Mouse (Mus musculus): Measurements from ENCODE around the gene Syngap1. TPM values are rescaled to one million over a fixed set of nuclear protein-coding genes. Genes with fewer than 3 reads are reported as not detected.

Syngap1 gene
- total RNA-seq, 1 experiment from 2014 or later: 3.9 TPM

DNA sequence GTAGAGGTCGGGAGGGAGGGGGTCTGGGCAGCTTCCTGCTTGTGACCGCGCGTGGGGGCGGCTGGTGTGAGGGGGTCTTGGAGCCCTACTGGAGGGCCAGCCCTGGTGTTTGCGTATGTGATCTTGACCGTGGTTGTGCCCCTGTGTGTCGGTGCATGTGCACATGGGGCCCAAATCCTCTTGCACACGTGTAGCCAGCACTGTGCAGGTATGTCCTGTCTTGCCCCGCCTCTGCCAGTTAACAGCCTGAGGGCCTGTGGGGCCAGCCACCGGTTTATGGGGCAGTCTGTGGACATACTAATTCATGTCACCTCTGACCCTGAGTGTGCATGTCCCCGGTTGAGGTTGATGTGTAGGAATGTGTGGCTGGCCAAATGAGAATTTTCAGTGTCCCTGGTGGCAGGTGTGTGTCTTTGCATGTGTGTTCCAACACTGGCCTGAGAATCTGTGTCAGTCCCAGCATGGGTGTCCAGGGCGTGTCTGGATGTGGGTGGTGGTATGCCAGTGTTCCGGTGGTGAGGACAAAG, 8.1 kb downstream of the Syngap1 start:
- ATAC-seq (replicated peaks in 1 of 2; ENCODE audit: insufficient read depth in 1 of 2, low FRiP score in 2 of 2, low TSS enrichment in 1 of 2, low read depth in 1 of 2, poor library complexity in 2 of 2, severe bottlenecking in 2 of 2): peak; percentile 40 to 41; a peak in 3 of 4 replicates

DNA sequence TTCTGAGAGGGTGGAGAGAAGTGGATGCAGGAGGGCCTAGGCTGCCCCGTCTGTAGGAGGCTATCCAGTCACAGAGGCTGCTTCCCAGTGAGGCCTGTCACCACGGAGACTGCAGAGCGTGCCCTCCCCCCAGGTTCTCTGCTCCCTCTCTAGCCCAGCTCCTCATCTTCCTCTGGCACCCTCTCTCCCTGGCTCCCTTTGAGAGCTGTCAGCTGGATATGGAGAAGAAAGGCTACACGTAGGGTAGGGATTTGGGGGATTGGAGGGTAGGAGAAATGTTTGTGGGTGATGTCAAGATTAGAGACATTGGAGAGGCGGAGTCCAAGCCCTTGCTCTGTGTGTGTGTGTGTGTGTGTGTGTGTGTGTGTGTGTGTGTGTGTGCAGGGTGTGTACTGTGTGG, 8.8 kb downstream of the Syngap1 start:
- ATAC-seq (replicated peaks in 1 of 2; ENCODE audit: insufficient read depth in 1 of 2, low FRiP score in 2 of 2, low TSS enrichment in 1 of 2, low read depth in 1 of 2, poor library complexity in 2 of 2, severe bottlenecking in 2 of 2): no peak

DNA sequence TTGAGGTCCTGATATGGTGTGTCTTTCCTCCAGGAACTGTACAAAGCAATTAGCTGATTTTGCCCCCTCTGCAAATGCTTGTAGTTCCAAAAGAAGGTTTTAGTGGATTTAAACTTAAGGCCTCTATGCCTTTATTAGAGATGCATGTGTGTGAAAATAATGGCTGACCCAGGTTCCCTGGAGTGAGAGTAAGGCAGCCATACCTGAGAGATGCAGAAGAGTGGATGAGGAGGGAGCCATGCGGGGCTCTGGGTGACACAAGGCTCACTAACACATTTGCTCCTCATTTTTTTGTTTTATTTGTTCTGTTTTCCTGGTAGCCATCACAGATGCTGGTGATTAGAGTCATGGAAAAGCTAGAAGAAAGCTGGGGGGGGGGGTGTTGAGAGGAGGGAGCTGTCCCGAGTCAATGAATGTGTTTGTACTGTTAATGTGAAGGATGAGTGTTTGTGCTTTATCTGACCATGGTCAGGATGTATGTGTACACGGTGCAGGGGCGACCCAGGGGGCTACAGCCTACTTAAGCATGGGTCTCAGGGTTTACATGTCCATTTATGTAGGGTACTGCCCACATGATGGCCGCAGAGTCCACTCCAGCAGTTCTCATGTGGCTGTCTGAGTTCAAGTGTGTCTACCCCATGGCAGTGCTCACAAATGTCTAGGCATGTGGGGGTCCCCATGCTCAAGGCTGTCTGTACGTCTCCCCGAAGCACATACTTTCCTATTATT, 9.7 kb downstream of the Syngap1 start:
- no peak for ATAC-seq (replicated peaks in 1 of 2; ENCODE audit: insufficient read depth in 1 of 2, low FRiP score in 2 of 2, low TSS enrichment in 1 of 2, low read depth in 1 of 2, poor library complexity in 2 of 2, severe bottlenecking in 2 of 2)

DNA sequence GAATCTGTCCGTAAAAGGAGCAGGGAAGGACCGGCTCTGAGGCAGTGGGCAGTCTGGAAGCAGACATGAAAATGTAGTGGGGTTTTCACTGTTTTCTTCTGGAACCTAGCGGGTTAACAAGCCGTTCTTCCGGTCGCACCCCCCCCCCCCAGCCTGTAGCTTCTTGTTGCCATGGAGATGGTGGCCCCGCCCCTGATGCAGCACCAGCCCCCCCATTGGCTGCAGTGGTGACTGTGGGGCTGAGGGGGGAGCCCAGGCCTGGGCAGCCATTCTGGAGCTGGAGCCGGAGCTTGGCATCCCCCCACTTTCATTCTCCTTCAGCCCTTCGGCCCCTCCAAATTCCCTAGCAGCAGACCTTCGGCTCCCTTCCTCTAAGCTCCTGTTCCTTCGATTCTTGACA, 10.4 kb downstream of the Syngap1 start:
- ATAC-seq (replicated peaks in 1 of 2; ENCODE audit: insufficient read depth in 1 of 2, low FRiP score in 2 of 2, low TSS enrichment in 1 of 2, low read depth in 1 of 2, poor library complexity in 2 of 2, severe bottlenecking in 2 of 2): peak; percentile 54 to 58

DNA sequence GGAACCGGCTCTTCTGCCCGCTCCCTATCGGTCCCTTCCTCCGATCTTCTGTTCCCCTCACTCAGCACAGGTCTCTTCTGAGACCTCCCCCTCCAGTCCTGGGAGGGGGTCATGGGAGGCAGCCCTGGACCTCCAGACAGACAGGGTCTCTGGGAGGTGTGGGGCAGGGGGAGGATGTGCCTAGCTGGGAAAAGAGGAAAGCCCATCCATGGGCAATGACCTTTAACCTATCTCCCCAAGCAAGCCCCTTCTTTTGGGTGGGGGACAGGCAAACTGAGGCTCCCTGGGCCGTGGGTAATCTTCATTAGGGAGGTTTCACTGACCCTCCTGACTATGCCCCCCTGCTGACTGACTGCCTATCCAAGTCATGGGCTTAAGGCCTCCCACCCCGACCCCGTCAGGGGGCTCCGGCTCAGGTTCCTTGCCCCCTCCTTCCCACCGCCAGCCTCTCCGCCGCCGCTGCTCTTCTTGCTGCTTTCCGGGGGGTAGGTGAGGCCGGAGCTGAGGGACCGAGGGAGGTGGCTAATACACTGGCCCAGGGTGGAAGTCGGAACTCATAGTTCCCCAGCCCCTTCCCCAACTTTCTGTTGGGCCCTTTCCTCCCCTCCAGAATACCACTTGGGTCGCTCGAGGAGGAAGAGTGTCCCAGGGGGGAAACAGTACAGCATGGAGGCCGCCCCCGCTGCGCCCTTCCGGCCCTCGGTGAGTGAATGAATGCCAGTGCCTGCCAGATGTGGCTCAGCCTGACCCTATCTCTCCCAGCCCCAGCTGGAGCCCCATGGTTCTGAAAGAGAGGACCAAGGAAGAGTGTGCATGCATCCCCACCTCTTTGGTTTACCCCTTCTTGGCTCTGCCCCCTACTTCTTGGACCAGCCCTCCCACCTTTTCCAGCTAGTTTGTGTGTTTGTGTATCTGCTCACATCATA, 11.2 kb downstream of the Syngap1 start:
- ATAC-seq (replicated peaks in 1 of 2; ENCODE audit: insufficient read depth in 1 of 2, low FRiP score in 2 of 2, low TSS enrichment in 1 of 2, low read depth in 1 of 2, poor library complexity in 2 of 2, severe bottlenecking in 2 of 2): peak in 1 of 2 experiments; percentile 8; a peak in 1 of 4 replicates

DNA sequence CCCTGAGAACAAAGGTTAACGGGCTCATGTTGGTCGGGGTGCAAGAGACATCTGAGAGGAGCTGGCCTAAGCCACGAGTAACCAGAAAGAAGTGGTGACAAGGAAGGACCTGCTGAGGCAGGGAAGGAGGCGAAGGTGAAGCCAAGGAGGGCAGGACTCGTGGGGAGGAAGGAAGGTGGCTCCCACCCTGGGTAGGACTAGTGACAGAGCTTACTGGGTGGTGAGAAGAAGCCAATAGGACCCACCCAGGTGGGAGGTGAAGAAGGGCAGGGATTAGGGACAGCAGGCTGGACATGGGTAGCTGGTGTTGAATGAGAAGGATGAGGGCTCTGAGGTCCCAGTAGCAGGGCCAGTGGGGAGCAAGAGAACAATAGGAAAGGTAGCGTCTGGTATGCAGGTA, 12.1 kb downstream of the Syngap1 start:
- no peak for ATAC-seq (replicated peaks in 1 of 2; ENCODE audit: insufficient read depth in 1 of 2, low FRiP score in 2 of 2, low TSS enrichment in 1 of 2, low read depth in 1 of 2, poor library complexity in 2 of 2, severe bottlenecking in 2 of 2)

DNA sequence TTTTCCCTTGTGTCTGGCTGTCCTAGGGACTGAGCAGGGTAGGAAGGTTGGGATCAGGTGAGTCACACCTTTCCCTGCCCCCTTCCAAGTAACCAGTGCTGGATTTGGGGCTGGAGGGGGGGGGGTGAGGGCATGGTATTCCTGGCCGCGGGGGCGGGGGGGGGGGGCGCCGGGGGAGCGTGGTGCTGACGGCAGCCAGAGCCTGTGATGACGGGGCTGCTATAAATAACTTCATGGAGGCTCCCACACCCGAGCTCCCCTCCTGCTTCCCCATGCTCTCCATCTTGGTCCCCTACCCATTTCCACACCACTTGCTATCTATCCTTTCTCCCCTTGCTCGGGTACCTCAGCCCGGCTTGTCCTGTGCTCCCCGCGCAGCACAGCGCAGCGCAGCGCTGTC, 12.7 kb downstream of the Syngap1 start:
- no peak for ATAC-seq (replicated peaks in 1 of 2; ENCODE audit: insufficient read depth in 1 of 2, low FRiP score in 2 of 2, low TSS enrichment in 1 of 2, low read depth in 1 of 2, poor library complexity in 2 of 2, severe bottlenecking in 2 of 2)

DNA sequence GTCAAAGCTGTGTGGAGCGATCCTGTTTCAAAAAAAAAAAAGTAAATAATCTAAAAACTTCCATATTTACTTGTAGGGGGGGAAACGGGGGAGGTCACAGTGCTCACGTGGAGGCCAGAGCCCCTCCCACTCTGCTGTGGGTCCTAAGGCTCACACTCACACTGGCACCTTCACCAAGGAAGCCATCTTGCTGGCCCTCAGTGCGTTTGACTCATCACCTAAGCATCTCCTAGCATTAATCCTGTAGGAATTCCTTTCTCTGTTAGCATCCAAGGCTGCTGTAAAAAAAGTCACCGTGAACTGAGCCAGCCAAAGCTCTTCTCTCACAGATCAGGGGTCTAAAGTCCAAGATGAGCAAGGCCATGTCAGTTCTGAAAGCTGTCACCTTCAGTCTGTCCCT, 15.3 kb downstream of the Syngap1 start:
- ATAC-seq (replicated peaks in 1 of 2; ENCODE audit: insufficient read depth in 1 of 2, low FRiP score in 2 of 2, low TSS enrichment in 1 of 2, low read depth in 1 of 2, poor library complexity in 2 of 2, severe bottlenecking in 2 of 2): no peak

DNA sequence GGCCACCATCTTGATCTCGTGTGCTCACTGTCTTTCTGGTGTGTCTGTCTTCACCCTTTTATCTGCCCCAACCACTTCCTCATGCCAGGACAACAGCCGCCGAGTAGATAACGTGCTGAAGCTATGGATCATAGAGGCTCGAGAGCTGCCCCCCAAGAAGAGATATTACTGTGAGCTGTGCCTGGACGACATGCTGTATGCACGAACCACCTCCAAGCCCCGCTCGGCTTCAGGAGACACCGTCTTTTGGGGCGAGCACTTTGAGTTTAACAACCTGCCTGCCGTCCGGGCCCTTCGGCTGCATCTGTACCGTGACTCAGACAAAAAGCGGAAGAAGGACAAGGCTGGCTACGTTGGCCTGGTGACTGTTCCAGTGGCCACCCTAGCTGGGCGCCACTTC, 15.8 kb downstream of the Syngap1 start:
- ATAC-seq (replicated peaks in 1 of 2; ENCODE audit: insufficient read depth in 1 of 2, low FRiP score in 2 of 2, low TSS enrichment in 1 of 2, low read depth in 1 of 2, poor library complexity in 2 of 2, severe bottlenecking in 2 of 2): no peak; a peak in 1 of 4 replicates

DNA sequence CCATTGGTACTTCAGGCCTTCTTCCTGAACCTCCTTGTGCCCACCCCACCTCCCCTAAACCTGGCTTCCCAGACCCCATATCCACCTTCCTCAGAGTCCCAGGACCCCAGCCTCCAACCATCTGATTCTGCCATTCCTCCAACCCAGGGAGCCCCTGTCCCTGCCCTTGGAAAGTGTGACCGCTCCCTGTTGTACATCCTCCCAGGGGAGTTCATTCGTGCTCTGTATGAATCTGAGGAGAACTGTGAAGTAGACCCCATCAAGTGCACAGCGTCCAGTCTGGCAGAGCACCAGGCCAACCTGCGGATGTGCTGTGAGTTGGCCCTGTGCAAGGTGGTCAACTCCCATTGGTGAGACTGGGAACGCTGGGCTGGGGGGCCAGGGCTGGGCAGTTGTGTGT, 16.8 kb downstream of the Syngap1 start:
- no peak for ATAC-seq (replicated peaks in 1 of 2; ENCODE audit: insufficient read depth in 1 of 2, low FRiP score in 2 of 2, low TSS enrichment in 1 of 2, low read depth in 1 of 2, poor library complexity in 2 of 2, severe bottlenecking in 2 of 2)

DNA sequence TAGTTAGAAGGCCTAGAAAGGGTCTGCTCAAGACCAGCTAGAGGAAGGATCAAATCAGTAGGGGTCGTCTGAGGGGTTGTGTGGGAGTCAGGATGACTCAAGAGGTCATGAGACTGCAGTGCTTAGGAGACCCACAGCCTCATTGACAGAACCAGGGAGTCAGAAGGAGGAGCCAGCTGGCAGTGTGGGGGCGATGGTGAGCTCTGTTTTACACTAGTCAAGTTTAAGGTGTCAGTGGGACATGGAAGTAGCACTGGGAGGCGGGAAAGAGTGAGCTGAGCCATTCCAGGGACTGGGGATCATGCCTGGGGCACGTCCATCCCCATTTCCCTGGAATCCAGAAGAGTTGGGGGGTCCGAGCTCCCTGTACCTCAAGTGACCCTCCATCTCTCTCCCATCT, 17.8 kb downstream of the Syngap1 start:
- ATAC-seq (replicated peaks in 1 of 2; ENCODE audit: insufficient read depth in 1 of 2, low FRiP score in 2 of 2, low TSS enrichment in 1 of 2, low read depth in 1 of 2, poor library complexity in 2 of 2, severe bottlenecking in 2 of 2): no peak

DNA sequence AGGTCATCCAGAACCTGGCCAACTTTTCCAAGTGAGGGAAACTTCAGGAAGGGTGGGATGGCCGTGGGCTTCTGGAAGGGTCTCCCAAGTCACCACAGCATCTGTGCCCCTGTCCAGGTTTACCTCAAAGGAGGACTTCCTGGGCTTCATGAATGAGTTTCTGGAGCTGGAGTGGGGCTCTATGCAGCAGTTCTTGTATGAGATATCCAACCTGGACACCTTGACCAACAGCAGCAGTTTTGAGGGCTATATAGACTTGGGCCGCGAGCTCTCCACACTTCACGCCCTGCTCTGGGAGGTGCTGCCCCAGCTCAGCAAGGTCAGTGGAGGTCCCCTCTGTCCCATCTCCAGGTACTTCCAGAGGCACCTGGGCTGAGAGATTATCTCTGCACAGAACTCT, 18.8 kb downstream of the Syngap1 start:
- no peak for ATAC-seq (replicated peaks in 1 of 2; ENCODE audit: insufficient read depth in 1 of 2, low FRiP score in 2 of 2, low TSS enrichment in 1 of 2, low read depth in 1 of 2, poor library complexity in 2 of 2, severe bottlenecking in 2 of 2)

DNA sequence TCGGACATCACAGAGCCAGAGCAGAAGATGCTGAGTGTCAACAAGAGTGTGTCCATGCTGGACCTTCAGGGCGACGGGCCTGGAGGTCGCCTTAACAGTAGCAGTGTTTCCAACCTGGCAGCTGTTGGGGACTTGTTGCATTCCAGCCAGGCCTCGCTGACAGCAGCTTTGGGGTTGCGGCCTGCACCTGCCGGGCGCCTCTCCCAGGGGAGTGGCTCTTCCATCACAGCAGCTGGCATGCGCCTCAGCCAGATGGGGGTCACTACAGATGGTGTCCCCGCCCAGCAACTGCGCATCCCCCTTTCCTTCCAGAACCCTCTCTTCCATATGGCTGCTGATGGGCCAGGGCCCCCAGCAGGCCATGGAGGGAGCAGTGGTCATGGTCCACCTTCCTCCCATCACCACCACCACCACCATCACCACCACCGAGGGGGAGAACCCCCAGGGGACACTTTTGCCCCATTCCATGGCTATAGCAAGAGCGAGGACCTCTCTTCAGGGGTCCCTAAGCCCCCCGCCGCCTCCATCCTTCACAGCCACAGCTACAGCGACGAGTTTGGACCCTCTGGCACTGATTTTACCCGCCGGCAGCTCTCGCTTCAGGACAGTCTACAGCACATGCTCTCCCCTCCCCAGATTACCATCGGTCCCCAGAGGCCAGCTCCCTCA, 20.7 kb downstream of the Syngap1 start:
- no peak for ATAC-seq (replicated peaks in 1 of 2; ENCODE audit: insufficient read depth in 1 of 2, low FRiP score in 2 of 2, low TSS enrichment in 1 of 2, low read depth in 1 of 2, poor library complexity in 2 of 2, severe bottlenecking in 2 of 2)

DNA sequence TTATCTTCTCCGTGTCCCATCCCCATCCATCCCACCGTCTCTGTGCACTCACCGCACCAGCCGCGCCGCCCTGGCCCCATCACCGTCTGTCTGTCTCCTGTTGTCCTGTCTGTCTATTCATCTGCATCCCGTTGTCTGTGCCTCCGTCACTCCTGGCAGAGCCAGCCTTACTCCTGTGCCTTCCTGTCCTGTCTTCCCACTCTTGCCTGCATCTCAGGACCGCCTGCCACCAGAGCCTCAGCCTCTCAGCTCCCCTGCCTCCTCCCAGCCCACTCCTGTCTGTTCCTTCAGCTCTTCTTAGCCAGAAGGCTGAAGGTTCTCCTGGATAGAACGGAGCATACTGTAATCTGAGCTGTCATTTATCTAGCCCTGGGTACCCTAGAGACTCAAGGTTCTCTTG, 25.9 kb downstream of the Syngap1 start:
- ATAC-seq (replicated peaks in 1 of 2; ENCODE audit: insufficient read depth in 1 of 2, low FRiP score in 2 of 2, low TSS enrichment in 1 of 2, low read depth in 1 of 2, poor library complexity in 2 of 2, severe bottlenecking in 2 of 2): no peak

DNA sequence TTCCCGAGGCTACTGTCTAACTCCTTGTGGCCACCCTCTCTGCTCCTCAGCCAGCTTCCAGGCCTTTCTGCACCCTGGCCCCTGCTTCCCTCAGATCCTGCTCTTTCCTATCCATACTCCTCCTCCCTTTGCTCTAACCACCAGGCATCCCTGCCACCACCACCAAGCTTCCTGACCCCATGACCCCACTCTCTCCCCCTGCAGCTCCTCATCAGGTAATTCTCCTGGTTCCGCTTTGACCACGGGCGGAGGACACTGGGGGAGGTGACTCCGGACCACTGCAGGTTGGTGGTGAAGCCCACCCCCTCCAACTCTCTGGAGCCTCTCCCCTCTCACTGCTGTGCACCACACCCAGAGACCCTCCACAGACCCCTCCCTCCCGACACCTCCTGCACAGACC, 26.4 kb downstream of the Syngap1 start:
- ATAC-seq (replicated peaks in 1 of 2; ENCODE audit: insufficient read depth in 1 of 2, low FRiP score in 2 of 2, low TSS enrichment in 1 of 2, low read depth in 1 of 2, poor library complexity in 2 of 2, severe bottlenecking in 2 of 2): no peak

DNA sequence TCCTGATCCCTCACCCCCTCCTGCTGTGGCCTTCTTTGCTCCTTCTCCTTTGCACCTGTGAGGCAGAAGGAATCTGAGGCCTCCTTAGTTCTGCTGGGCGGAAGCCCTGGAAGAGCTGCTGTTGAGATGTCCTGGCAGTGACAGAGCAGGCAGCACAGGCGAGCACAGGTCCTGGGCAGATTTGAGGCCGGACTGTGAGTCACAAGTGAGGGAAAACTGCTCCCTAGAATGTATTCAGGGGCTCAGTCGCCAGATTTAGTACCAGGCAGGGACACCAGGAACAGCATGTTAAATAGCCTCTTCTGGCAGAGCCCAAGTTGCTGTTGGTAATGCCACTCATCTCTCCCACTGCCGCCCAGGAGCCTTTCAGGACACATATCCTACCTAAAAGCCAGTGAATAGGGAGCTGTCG, 27.2 kb downstream of the Syngap1 start:
- no peak for ATAC-seq (replicated peaks in 1 of 2; ENCODE audit: insufficient read depth in 1 of 2, low FRiP score in 2 of 2, low TSS enrichment in 1 of 2, low read depth in 1 of 2, poor library complexity in 2 of 2, severe bottlenecking in 2 of 2)

DNA sequence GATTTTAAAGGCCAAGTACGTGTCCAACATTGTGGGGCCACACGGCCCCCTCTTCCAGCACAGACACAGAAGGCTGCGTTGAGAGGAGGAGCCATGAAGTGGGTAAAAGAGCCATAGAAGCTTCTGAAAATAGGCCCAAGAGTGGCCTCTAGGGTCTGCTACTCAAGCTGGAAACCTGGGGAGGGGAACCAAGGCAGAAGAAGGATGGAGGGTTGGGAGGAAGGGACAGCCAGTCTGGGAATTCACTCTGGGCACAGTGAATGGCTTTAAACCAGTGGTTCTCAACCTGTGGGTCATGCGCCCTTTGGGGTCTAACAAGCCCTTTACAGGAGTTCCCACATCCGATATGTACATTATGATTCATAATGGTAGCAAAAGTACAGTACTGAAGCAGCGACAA, 28.2 kb downstream of the Syngap1 start:
- ATAC-seq (replicated peaks in 1 of 2; ENCODE audit: insufficient read depth in 1 of 2, low FRiP score in 2 of 2, low TSS enrichment in 1 of 2, low read depth in 1 of 2, poor library complexity in 2 of 2, severe bottlenecking in 2 of 2): no peak

DNA sequence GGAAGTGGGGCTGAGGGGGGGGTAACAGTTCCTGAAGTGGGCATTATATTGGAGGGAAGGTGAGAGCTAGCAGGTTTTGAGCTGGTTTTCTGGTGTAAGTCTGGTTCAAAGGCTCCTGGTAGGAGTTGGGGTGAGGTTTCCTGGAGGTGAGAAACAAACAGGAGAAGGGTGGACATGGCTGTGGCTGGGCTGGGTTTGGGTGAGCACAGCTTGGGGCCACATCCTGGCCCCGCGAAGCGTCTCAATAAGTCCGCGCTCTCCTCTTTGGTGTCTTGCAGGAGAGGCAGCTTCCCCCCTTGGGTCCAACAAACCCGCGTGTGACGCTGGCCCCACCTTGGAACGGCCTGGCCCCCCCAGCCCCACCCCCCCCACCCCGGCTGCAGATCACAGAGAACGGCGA, 29.2 kb downstream of the Syngap1 start:
- no peak for ATAC-seq (replicated peaks in 1 of 2; ENCODE audit: insufficient read depth in 1 of 2, low FRiP score in 2 of 2, low TSS enrichment in 1 of 2, low read depth in 1 of 2, poor library complexity in 2 of 2, severe bottlenecking in 2 of 2)
